In the genomic region with DNA sequence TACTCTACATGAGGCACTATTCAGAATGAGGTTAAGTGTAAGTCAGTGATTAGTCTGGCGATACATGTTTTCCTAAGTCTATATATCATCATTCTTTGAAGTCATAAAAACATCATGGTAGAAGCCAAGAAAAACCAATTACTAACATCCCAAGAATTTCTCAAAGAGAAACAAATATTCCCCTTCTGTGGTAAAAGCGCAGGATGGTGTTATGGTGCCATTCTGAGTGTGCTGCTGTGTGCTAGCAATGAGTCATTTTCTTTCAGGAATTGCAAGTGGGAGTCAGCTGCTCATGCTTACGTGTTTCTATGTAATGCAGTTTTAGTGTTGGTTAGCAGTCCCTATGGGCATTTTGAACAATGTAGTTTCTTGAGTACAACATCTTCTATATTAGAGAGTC, we compare ENCODE assay signal across 24 mouse cellular contexts.
DNase-seq lines count a peak whose midpoint lies in the region; ATAC-seq and TF ChIP-seq lines count a peak whose summit lies in the region.
"Had no signal": no experiment of that assay in that cellular context is flagged by ENCODE, and none has a peak within 500 bp of the region (broad histone marks: within the 10 kb centered on the region; RNA-seq: fewer than 3 reads in every experiment).

No protein-coding gene starts in this region.

- no peak for TF ChIP-seq CTCF in Patski (IDR thresholded peaks at IDR 0.05)

- POLR2A ChIA-PET in Patski (lab: Charles Lee), result no interaction called here

- CTCF ChIA-PET in Patski (lab: Charles Lee), result interaction anchor here (0.6 to 0.8 kb wide), 2 partner anchors 19 to 23 kb away, joined by 3 read pairs; no protein-coding TSS in a partner anchor

- in situ Hi-C loops in Patski (cut with MboI; ENCODE audit: low pct_unique_long_range_greater_than_20kb), result no loop called here

- no peaks in the 10 kb centered on the region for H3K27me3 ChIP-seq in Patski
- H3K27me3 ChIP-seq: intestine, embryonic 15.5 days; liver, embryonic 15.5 days; lung, embryonic 15.5 days; neural tube, embryonic 12.5 days had no signal

- peak; percentile 90 for ATAC-seq in Patski
- ATAC-seq: forebrain, embryonic 16.5 days; hindbrain, embryonic 16.5 days; intestine, embryonic 15.5 days had no signal

- DNase-seq in frontal cortex, adult 2 months (ENCODE audit: extremely low spot score in 1 of 2, low spot score in 1 of 2), result peak; percentile 32 to 64
- no peak for DNase-seq in frontal cortex, postnatal 14 days (ENCODE audit: low spot score in 2 of 2)
- peak; percentile 59 for DNase-seq in right cerebral cortex, adult 18-20 months
- no peak for DNase-seq in right cerebral cortex, postnatal 14 days
- no peak for DNase-seq in Patski (ENCODE audit: low read depth, low spot score)
- DNase-seq in urinary bladder, postnatal 25 days (ENCODE audit: low spot score), result no peak
- no peak for DNase-seq in cerebellum, postnatal 10 days
- DNase-seq: adrenal gland, postnatal 25 days; cerebellum, adult 9-11 months; gastrocnemius, postnatal 10 days; heart, adult 11 months; kidney, adult 8-10 months; kidney, postnatal 25 days; liver; lung, postnatal 4 days; midbrain, embryonic 14.5 days; right cerebral cortex, postnatal 25 days; thymus, postnatal 36 days had no signal

Comparison
In these comparisons a context has a peak if more than half of its experiments do, and no peak if none do; other contexts are left out.
1. DNase-seq: peak in frontal cortex, adult 2 months (2 of 2) and right cerebral cortex, adult 18-20 months (single experiment); none in frontal cortex, postnatal 14 days (0 of 2), right cerebral cortex, postnatal 14 days (single experiment), Patski (single experiment), urinary bladder, postnatal 25 days (single experiment) and cerebellum, postnatal 10 days (0 of 2).